Mouse (Mus musculus) limb, embryonic 10.5 days (tissue): ENCODE results near the gene Ms4a13. TPM values are rescaled to one million over a fixed set of nuclear protein-coding genes. Genes with fewer than 3 reads are reported as not detected.
"Not testable (repeated sequence)": the region's sequence is repeated elsewhere in the genome, so short reads cannot be mapped to it uniquely, and the experiment has no call there.

ENCODE experiments used
- DNase-seq: peaks from one replicate; pipeline ENCODE4 v3.0.0-alpha.2; 2017; ENCODE audit warnings: low spot score
- H3K27ac ChIP-seq: fragments of 300-500 bp; sonication (generic); 2 replicates; pipeline ENCODE4 v1.5.1; 2016; ENCODE audit warnings: mild to moderate bottlenecking
- H3K27me3 ChIP-seq: fragments of 300-500 bp; sonication (generic); 2 replicates; pipeline ENCODE4 v1.6.1; 2016; ENCODE audit warnings: low read depth, mild to moderate bottlenecking; ENCODE audit not compliant: poor library complexity, severe bottlenecking
- H3K36me3 ChIP-seq: fragments of 300-500 bp; sonication (generic); 2 replicates; pipeline ENCODE4 v1.6.1; 2016; ENCODE audit warnings: mild to moderate bottlenecking, moderate library complexity
- H3K4me1 ChIP-seq: fragments of 300-500 bp; sonication (generic); 2 replicates; pipeline ENCODE4 v1.6.1; 2016
- H3K4me3 ChIP-seq: fragments of 300-500 bp; sonication (generic); 2 replicates; pipeline ENCODE4 v1.5.1; 2016; ENCODE audit warnings: mild to moderate bottlenecking, moderate library complexity
- H3K9me3 ChIP-seq: fragments of 300-500 bp; sonication (generic); replicated peaks from 2 replicates; pipeline ENCODE4 v1.6.1; 2016; ENCODE audit warnings: mild to moderate bottlenecking
- WGBS: fragments of 180-500 bp; shearing (Covaris S2); methylation state at CpG from one replicate; pipeline ENCODE4 v1.1.7; 2016; 5-methylcytosine and 5-hydroxymethylcytosine counted together
- polyA plus RNA-seq: library from polyadenylated mRNA; unstranded; fragments of >200 nt; fragmentation: Nextera tagmentation; extraction: Ambion mirVana; gene quantifications from 2 replicates; pipeline ENCODE4 v1.2.1, GENCODE M21; 2016

Ms4a13 gene
- polyA plus RNA-seq: not detected in 2 replicates

- Histone ChIP-seq H3K27ac (no peak within 1 kb of the TSS), H3K4me1 (no peaks in the 10 kb centered on the region), H3K9me3 (no peaks in the 10 kb centered on the region), H3K27me3 (no peaks in the 10 kb centered on the region), H3K4me3 (no peak within 1 kb of the TSS), H3K36me3 (no peaks in the 10 kb centered on the region)
- DNase-seq: no peak
- 67% methylated on average over 12 of the region's 12 CpGs for WGBS
Observed at GRCm38 (mm10) chr19:11196546-11196945, at the start of gene Ms4a13. Gene Ms4a13 (minus strand): TSS chr19:11196737.

GRCm38 (mm10) chr19:11244230-11244629 is 47.7 kb upstream of the Ms4a13 start:
- H3K4me3 ChIP-seq: no peak overlapping the region
- H3K27me3 ChIP-seq: no peaks in the 10 kb centered on the region
- DNase-seq: no peak
- no peak overlapping the region for H3K27ac ChIP-seq
- H3K9me3 ChIP-seq: no peaks in the 10 kb centered on the region
- no peaks in the 10 kb centered on the region for H3K4me1 ChIP-seq
- H3K36me3 ChIP-seq: no peaks in the 10 kb centered on the region

DNA sequence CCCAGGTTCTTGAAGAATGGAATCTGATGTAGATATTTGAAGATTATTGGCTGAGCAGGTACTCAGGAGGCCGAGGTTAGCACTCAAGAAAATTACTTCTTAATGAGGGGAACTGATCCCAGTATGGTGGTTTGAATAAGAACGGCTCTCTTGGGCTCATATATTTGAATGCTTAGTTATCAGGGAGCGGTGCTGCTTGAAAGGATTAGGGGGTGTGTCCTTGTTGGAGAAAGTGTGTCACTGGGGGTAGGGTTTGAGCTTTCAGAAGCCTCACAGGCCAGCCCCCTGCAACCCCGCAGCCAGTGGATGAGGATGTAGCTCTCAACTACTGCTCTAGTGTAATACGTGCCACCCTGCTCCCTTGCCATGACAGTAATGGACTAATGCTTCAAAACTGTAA is 46.0 kb upstream of the Ms4a13 start:
- Histone ChIP-seq H3K27ac (no peak overlapping the region), H3K9me3 (no peaks in the 10 kb centered on the region), H3K27me3 (no peaks in the 10 kb centered on the region), H3K4me3 (no peak overlapping the region), H3K4me1 (no peaks in the 10 kb centered on the region), H3K36me3 (no peaks in the 10 kb centered on the region)
- 70% methylated on average over 5 of the region's 5 CpGs for WGBS
- DNase-seq: no peak

DNA sequence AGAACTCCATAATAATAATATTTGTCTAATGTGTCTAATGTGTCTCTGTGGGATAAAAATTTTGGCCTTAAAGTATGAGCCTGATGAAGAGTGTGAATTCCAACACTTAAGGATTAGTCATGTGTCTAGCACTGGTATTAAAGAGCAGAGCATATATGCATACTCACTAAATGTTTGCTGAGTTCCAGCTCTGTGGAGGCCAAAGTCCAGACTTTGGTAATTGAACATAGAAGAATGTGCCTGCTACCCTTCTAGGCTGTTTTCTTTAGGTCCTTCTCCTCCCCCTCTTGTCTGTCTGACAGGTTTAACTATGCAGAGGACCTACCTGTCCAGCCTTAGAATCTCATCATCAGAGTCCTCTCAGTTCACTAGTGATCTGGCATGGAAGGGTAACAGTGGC is 39.3 kb upstream of the Ms4a13 start:
- Histone ChIP-seq H3K27me3 (no peaks in the 10 kb centered on the region), H3K9me3 (no peaks in the 10 kb centered on the region), H3K27ac (no peak overlapping the region), H3K4me3 (no peak overlapping the region), H3K4me1 (no peaks in the 10 kb centered on the region), H3K36me3 (no peaks in the 10 kb centered on the region)
- no peak for DNase-seq

- Histone ChIP-seq H3K36me3 (no peaks in the 10 kb centered on the region), H3K27me3 (no peaks in the 10 kb centered on the region), H3K27ac (no peak overlapping the region), H3K4me1 (no peaks in the 10 kb centered on the region), H3K4me3 (no peak overlapping the region), H3K9me3 (no peaks in the 10 kb centered on the region)
- 76% methylated on average over 5 of the region's 5 CpGs for WGBS
- no peak for DNase-seq
Observed at GRCm38 (mm10) chr19:11234921-11235735, 38.6 kb upstream of the Ms4a13 start.

DNA sequence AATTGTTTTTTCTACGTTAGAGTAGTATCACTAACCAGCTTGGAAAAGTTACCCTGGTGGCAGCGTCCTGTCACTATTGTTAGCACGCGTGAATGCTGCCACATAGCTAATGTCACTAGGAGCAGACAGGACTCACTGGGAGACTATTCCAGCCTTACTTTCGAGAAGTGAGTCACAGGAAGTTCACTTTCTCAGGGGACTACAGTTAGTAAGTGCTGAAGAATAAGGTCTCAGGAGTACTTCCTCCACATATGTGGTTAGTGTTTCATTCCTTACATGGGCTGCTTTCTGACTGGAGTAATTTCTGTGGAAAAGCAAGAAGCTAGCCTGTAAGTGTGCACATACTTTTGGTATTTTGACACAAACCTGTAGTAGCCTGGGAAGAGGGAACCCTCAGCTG is 37.7 kb upstream of the Ms4a13 start:
- H3K27me3 ChIP-seq: no peaks in the 10 kb centered on the region
- 88% methylated on average over 5 of the region's 5 CpGs for WGBS
- no peak for DNase-seq

GRCm38 (mm10) chr19:11232348-11232747 is 35.8 kb upstream of the Ms4a13 start, which contains the start of gene Ms4a12:
Gene Ms4a12 (minus strand): TSS chr19:11232448.
- Histone ChIP-seq H3K27ac (no peak within 1 kb of the TSS), H3K9me3 (no peaks in the 10 kb centered on the region), H3K36me3 (no peaks in the 10 kb centered on the region), H3K4me3 (no peak within 1 kb of the TSS), H3K4me1 (no peaks in the 10 kb centered on the region), H3K27me3 (no peaks in the 10 kb centered on the region)
- WGBS: 78% methylated on average over 5 of the region's 5 CpGs
- DNase-seq: no peak

More for the DNA sequence above, 37.7 kb upstream of the Ms4a13 start:
- Histone ChIP-seq H3K27ac (no peak overlapping the region), H3K36me3 (no peaks in the 10 kb centered on the region), H3K9me3 (no peaks in the 10 kb centered on the region), H3K4me1 (no peaks in the 10 kb centered on the region), H3K4me3 (no peak overlapping the region)

DNA sequence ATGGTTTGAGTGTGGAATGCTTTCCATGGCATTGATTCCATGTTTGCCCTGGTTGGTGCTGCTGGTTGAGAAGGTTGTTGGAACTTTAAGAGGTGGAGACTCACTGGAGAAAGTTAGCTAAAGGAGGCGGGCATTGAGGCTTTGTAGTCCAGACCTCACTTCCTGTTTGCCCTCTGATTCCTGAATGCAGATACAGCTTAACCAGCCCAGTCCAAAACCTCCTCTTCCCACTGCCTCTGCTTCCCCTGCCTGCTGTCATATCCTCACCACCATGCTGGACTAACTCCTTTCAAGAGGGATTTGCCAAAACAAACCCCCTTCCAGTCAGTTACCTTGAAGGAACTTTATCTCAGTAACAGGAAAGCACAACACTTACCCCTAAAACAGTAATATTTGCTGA is 4.0 kb downstream of the Ms4a13 start:
- no peaks in the 10 kb centered on the region for H3K4me1 ChIP-seq
- 76% methylated on average over 1 of the region's 1 CpGs for WGBS

GRCm38 (mm10) chr19:11184121-11184520 is 12.4 kb downstream of the Ms4a13 start:
- DNase-seq: no peak
- H3K36me3 ChIP-seq: no peaks in the 10 kb centered on the region
- H3K27ac ChIP-seq: no peak overlapping the region
- H3K9me3 ChIP-seq: no peaks in the 10 kb centered on the region
- no peaks in the 10 kb centered on the region for H3K4me1 ChIP-seq
- WGBS: 17% methylated on average over 5 of the region's 5 CpGs
- H3K27me3 ChIP-seq: no peaks in the 10 kb centered on the region
- no peak overlapping the region for H3K4me3 ChIP-seq

More for the DNA sequence above, 4.0 kb downstream of the Ms4a13 start:
- no peaks in the 10 kb centered on the region for H3K9me3 ChIP-seq
- no peak overlapping the region for H3K4me3 ChIP-seq
- H3K36me3 ChIP-seq: no peaks in the 10 kb centered on the region
- no peaks in the 10 kb centered on the region for H3K27me3 ChIP-seq
- H3K27ac ChIP-seq: no peak overlapping the region
- no peak for DNase-seq

GRCm38 (mm10) chr19:11177464-11177863 is 19.1 kb downstream of the Ms4a13 start:
- Histone ChIP-seq H3K27ac (no peak overlapping the region), H3K4me1 (no peaks in the 10 kb centered on the region), H3K9me3 (no peaks in the 10 kb centered on the region), H3K36me3 (no peaks in the 10 kb centered on the region), H3K27me3 (no peaks in the 10 kb centered on the region), H3K4me3 (no peak overlapping the region)
- DNase-seq: no peak
- 63% methylated on average over 2 of the region's 2 CpGs for WGBS

DNA sequence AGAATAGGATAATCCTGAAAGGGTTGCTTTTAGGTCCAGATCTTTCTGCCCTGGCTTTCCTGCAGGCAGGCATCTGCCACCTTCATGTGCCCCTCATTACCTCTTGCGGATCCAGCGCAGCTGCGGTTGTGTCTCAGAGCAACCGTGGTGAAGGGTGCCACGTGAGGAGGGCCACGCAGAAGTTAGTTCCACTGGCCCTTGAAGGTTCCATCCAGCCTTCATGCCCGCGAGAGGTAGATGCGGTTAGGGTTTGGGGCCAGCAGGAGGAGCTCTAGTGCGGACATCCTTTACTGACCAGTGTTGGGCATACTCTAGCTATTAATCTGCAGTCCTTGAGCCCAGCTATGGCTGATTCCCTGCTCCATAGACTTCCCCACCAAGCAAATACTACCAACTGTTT is 31.4 kb downstream of the Ms4a13 start, which contains the start of gene 1700025F22Rik:
Gene 1700025F22Rik (minus strand): TSS at position 149 of the 400 bp plus-strand sequence.
- Histone ChIP-seq H3K36me3 (no peaks in the 10 kb centered on the region), H3K27me3 (no peaks in the 10 kb centered on the region), H3K4me1 (no peaks in the 10 kb centered on the region), H3K27ac (no peak within 1 kb of the TSS), H3K4me3 (no peak within 1 kb of the TSS), H3K9me3 (no peaks in the 10 kb centered on the region)
- 40% methylated on average over 10 of the region's 10 CpGs for WGBS
- DNase-seq: no peak

- not testable (repeated sequence) for H3K4me1 ChIP-seq, H3K27ac ChIP-seq, H3K27me3 ChIP-seq, DNase-seq, H3K36me3 ChIP-seq, H3K9me3 ChIP-seq, H3K4me3 ChIP-seq
- WGBS: 89% methylated on average over 6 of the region's 6 CpGs
Observed at GRCm38 (mm10) chr19:11157890-11158289, 38.6 kb downstream of the Ms4a13 start.

DNA sequence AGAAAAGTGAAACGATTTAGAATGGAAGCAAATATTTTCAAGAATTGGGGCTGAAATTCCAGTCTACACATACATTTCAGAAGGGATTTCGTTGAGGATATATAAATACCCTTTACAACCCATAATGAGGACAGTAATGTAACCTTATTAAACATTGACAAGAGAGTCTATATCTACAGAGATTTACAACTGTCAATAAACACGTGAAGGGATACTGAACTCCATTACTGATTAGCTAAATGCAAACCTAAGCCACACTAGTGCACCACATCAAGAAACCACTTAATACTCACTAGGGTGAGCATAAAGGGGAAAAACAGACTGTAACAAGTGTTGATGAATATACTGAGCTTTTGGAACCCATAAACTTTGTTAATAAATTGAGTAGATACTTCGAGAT is 61.2 kb downstream of the Ms4a13 start:
- H3K4me1 ChIP-seq: no peaks in the 10 kb centered on the region
- no peak for DNase-seq
- no peak overlapping the region for H3K4me3 ChIP-seq
- no peaks in the 10 kb centered on the region for H3K9me3 ChIP-seq
- H3K27ac ChIP-seq: no peak overlapping the region
- H3K36me3 ChIP-seq: no peaks in the 10 kb centered on the region
- WGBS: 79% methylated on average over 4 of the region's 4 CpGs
- H3K27me3 ChIP-seq: no peaks in the 10 kb centered on the region

DNA sequence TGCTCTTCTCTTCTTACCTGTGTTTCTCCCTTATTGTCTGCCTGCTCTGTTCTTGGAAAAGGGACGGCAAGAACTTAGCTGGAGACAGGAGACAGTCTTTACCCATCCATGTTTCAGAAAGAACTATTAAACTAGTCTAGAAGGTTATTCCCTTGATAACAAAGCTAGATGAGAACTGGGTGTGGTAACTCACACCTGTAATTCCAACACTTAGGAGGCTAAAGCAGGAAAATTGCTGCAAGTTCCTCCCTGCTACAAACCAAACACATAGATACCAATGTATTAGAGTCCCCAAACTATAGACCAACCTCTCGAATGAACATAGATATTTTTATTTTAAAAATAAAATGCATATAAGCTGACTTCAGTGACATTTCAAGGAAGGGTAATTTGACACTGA is 61.7 kb downstream of the Ms4a13 start:
- Histone ChIP-seq H3K27me3 (no peaks in the 10 kb centered on the region), H3K4me3 (no peak overlapping the region), H3K27ac (no peak overlapping the region), H3K9me3 (no peaks in the 10 kb centered on the region), H3K36me3 (no peaks in the 10 kb centered on the region), H3K4me1 (no peaks in the 10 kb centered on the region)
- 92% methylated on average over 2 of the region's 2 CpGs for WGBS
- no peak for DNase-seq
